Mouse (Mus musculus) 3T3-L1 (cell line): ENCODE data around the gene Sytl2.

Experiments used
- DNase-seq: peaks from one replicate; pipeline ENCODE4 v3.0.0-alpha.2; 2015; ENCODE audit warnings: low read depth, low spot score

Sytl2 gene

GRCm38 (mm10) chr7:90301942-90302646 is at the start of gene Sytl2:
Sytl2 (plus strand) TSS chr7:90302252.
- DNase-seq: peak; percentile 48

GRCm38 (mm10) chr7:90252946-90253345 is 49.1 kb upstream of the Sytl2 start:
- peak; percentile 60 for DNase-seq

- no peak for DNase-seq
Measured at GRCm38 (mm10) chr7:90258701-90259100, 43.4 kb upstream of the Sytl2 start.

- DNase-seq: no peak
Measured at GRCm38 (mm10) chr7:90259899-90260298, 42.2 kb upstream of the Sytl2 start.

- no peak for DNase-seq
Measured at GRCm38 (mm10) chr7:90261902-90262599, 40.0 kb upstream of the Sytl2 start.

GRCm38 (mm10) chr7:90265289-90265970 is 36.6 kb upstream of the Sytl2 start, which contains the start of gene Ccdc83:
Ccdc83 (minus strand) TSS chr7:90265777.
- DNase-seq: peak; percentile 85

- DNase-seq: no peak
Measured at GRCm38 (mm10) chr7:90270141-90270540, 31.9 kb upstream of the Sytl2 start.

GRCm38 (mm10) chr7:90274561-90275100 is 27.4 kb upstream of the Sytl2 start:
- DNase-seq: no peak

- DNase-seq: no peak
Measured at GRCm38 (mm10) chr7:90277246-90277645, 24.8 kb upstream of the Sytl2 start.

- no peak for DNase-seq
Measured at GRCm38 (mm10) chr7:90277769-90278168, 24.3 kb upstream of the Sytl2 start.

GRCm38 (mm10) chr7:90279136-90279535 is 22.9 kb upstream of the Sytl2 start:
- no peak for DNase-seq

GRCm38 (mm10) chr7:90280274-90280875 is 21.7 kb upstream of the Sytl2 start:
- DNase-seq: peak; percentile 54

GRCm38 (mm10) chr7:90280878-90281277 is 21.2 kb upstream of the Sytl2 start:
- DNase-seq: no peak

GRCm38 (mm10) chr7:90281759-90282546 is 20.1 kb upstream of the Sytl2 start:
- DNase-seq: no peak

GRCm38 (mm10) chr7:90282786-90283185 is 19.3 kb upstream of the Sytl2 start:
- DNase-seq: no peak

- DNase-seq: no peak
Measured at GRCm38 (mm10) chr7:90284793-90285192, 17.3 kb upstream of the Sytl2 start.

GRCm38 (mm10) chr7:90291885-90292284 is 10.2 kb upstream of the Sytl2 start:
- no peak for DNase-seq

- DNase-seq: no peak
Measured at GRCm38 (mm10) chr7:90302647-90303552, 848 bp downstream of the Sytl2 start.

- DNase-seq: no peak
Measured at GRCm38 (mm10) chr7:90306079-90306478, 4.0 kb downstream of the Sytl2 start.

GRCm38 (mm10) chr7:90306968-90307367 is 4.9 kb downstream of the Sytl2 start:
- peak; percentile 56 for DNase-seq
